Comparison of ENCODE assay signal across 22 mouse cellular contexts in the genomic region with DNA sequence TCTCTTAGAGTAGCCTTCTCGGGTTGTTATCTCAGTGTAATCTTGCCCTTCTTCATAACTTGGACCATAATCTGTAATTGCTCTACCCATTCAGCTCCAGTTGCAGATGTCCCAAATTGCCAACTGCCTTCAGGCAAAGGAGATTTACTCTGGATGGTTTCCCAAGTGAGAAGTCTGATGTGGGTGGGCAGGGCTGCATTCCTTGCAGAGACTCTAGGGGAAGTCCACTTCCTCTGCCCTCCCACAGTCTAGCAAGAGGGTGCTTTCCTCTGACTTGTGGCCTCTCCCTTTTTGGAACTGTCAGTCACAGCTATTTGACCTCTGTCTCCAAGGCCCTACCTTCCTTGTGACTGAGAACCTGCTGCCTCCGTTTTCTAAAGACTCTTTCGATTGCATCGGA. TPM values are rescaled to one million over a fixed set of nuclear protein-coding genes. Genes with fewer than 3 reads are reported as not detected.
DNase-seq lines count a peak whose midpoint lies in the region; ATAC-seq and TF ChIP-seq lines count a peak whose summit lies in the region.
"Had no signal": no experiment of that assay in that cellular context is flagged by ENCODE, and none has a peak within 500 bp of the region (broad histone marks: within the 10 kb centered on the region; RNA-seq: fewer than 3 reads in every experiment).

No protein-coding gene starts in this region.

- no peak overlapping the region for H3K4me3 ChIP-seq in heart, embryonic 15.5 days
- H3K4me3 ChIP-seq in heart, embryonic 10.5 days = no peak overlapping the region
- H3K4me3 ChIP-seq in intestine, embryonic 16.5 days (ENCODE audit: low read length) = no peak overlapping the region
- H3K4me3 ChIP-seq in intestine, postnatal 0 days (ENCODE audit: low read depth, low read length) = no peak overlapping the region
- H3K4me3 ChIP-seq: forebrain, embryonic 10.5 days; gastrocnemius, adult 2 months; hindbrain, embryonic 12.5 days; intestine, embryonic 15.5 days had no signal

- no peak for TF ChIP-seq CTCF in intestine, postnatal 0 days (IDR thresholded peaks at IDR 0.05; ENCODE audit: low read depth)

- H3K4me2 ChIP-seq in heart, embryonic 15.5 days = no peak overlapping the region
- H3K4me2 ChIP-seq in intestine, embryonic 16.5 days (ENCODE audit: low read depth, low read length) = no peak overlapping the region
- H3K4me2 ChIP-seq in intestine, postnatal 0 days (replicated peaks; ENCODE audit: low read depth) = no peak overlapping the region
- H3K4me2 ChIP-seq: hindbrain, embryonic 12.5 days; intestine, embryonic 15.5 days had no signal

- peaks cover 21% of the 10 kb centered on the region for H3K4me1 ChIP-seq in heart, embryonic 15.5 days (replicated peaks)
- peaks cover 3% of the 10 kb centered on the region for H3K4me1 ChIP-seq in heart, embryonic 10.5 days
- H3K4me1 ChIP-seq in intestine, embryonic 16.5 days (ENCODE audit: control insufficient read depth, insufficient read depth, low read length) = no peaks in the 10 kb centered on the region
- no peaks in the 10 kb centered on the region for H3K4me1 ChIP-seq in intestine, postnatal 0 days (replicated peaks; ENCODE audit: control insufficient read depth, insufficient read depth, low read length)
- H3K4me1 ChIP-seq: intestine, embryonic 15.5 days had no signal

- H3K36me3 ChIP-seq in heart, embryonic 15.5 days = no peaks in the 10 kb centered on the region
- no peaks in the 10 kb centered on the region for H3K36me3 ChIP-seq in heart, embryonic 10.5 days
- H3K36me3 ChIP-seq in intestine, embryonic 16.5 days (ENCODE audit: control insufficient read depth, insufficient read depth, low read length) = no peaks in the 10 kb centered on the region
- H3K36me3 ChIP-seq in intestine, postnatal 0 days (ENCODE audit: control insufficient read depth, insufficient read depth) = no peaks in the 10 kb centered on the region
- H3K36me3 ChIP-seq: forebrain, embryonic 10.5 days; G1E; hindbrain, embryonic 12.5 days; intestine, embryonic 15.5 days had no signal

- no peaks in the 10 kb centered on the region for H3K9me3 ChIP-seq in heart, embryonic 15.5 days (replicated peaks)
- H3K9me3 ChIP-seq in heart, embryonic 10.5 days = no peaks in the 10 kb centered on the region
- no peaks in the 10 kb centered on the region for H3K9me3 ChIP-seq in intestine, embryonic 16.5 days (ENCODE audit: control insufficient read depth, low read length)
- H3K9me3 ChIP-seq in intestine, postnatal 0 days (ENCODE audit: control insufficient read depth) = no peaks in the 10 kb centered on the region
- H3K9me3 ChIP-seq: forebrain, embryonic 10.5 days; hindbrain, embryonic 12.5 days; intestine, embryonic 15.5 days had no signal

- no peak for ATAC-seq in heart, embryonic 15.5 days (replicated peaks; ENCODE audit: insufficient number of reproducible peaks, insufficient read depth, low FRiP score, low read depth)
- no peak for ATAC-seq in intestine, embryonic 16.5 days
- no peak for ATAC-seq in intestine, postnatal 0 days
- ATAC-seq: activated CD4-positive, CD25-positive, alpha-beta regulatory T cell, adult 4 months; forebrain, embryonic 14.5 days; forebrain, postnatal 0 days; hindbrain, embryonic 16.5 days; Patski had no signal

- H3K27ac ChIP-seq in heart, embryonic 15.5 days = peak overlapping the region; percentile 84
- H3K27ac ChIP-seq in heart, embryonic 10.5 days = no peak overlapping the region
- H3K27ac ChIP-seq in intestine, embryonic 16.5 days (ENCODE audit: low read length) = peak overlapping the region; percentile 45; the same call in 1 of the 2 replicates
- no peak overlapping the region for H3K27ac ChIP-seq in intestine, postnatal 0 days (ENCODE audit: low read depth, low read length)
- H3K27ac ChIP-seq: forebrain, embryonic 10.5 days; gastrocnemius, adult 2 months; hindbrain, embryonic 12.5 days; intestine, embryonic 15.5 days had no signal

- H3K27me3 ChIP-seq in heart, embryonic 15.5 days = no peaks in the 10 kb centered on the region
- H3K27me3 ChIP-seq in heart, embryonic 10.5 days (ENCODE audit: insufficient read depth, poor library complexity, severe bottlenecking) = peaks cover 4% of the 10 kb centered on the region; the same call in 1 of the 2 replicates
- H3K27me3 ChIP-seq in intestine, embryonic 16.5 days (replicated peaks; ENCODE audit: control insufficient read depth, insufficient read depth, low read length) = no peaks in the 10 kb centered on the region
- H3K27me3 ChIP-seq in intestine, postnatal 0 days (replicated peaks; ENCODE audit: control insufficient read depth, insufficient read depth, low read length) = no peaks in the 10 kb centered on the region
- H3K27me3 ChIP-seq: hindbrain, embryonic 12.5 days; intestine, embryonic 15.5 days; Patski had no signal

- DNase-seq in heart, embryonic 10.5 days (ENCODE audit: low spot score) = no peak
- DNase-seq in ES-CJ7 (ENCODE audit: low read depth, low spot score) (peak; percentile 59), ZHBTc4 (ENCODE audit: low read depth, low spot score) (peak; percentile 73), adipocyte (ENCODE audit: low spot score) (no peak)
- DNase-seq in ovary, postnatal 36 days (ENCODE audit: low spot score) = no peak
- DNase-seq: cerebellum, adult 18-20 months; cerebellum, adult 9-10 months; cerebellum, postnatal 14 days; forebrain, postnatal 0 days; kidney, adult 2 months had no signal

- 77% methylated on average over 4 of the region's 4 CpGs for WGBS in heart, embryonic 15.5 days
- 63% methylated on average over 4 of the region's 4 CpGs for WGBS in heart, embryonic 10.5 days
- WGBS in intestine, embryonic 16.5 days = 79% methylated on average over 4 of the region's 4 CpGs
- 84% methylated on average over 4 of the region's 4 CpGs for WGBS in intestine, postnatal 0 days

- H3K9ac ChIP-seq in heart, embryonic 15.5 days = no peak overlapping the region
- no peak overlapping the region for H3K9ac ChIP-seq in intestine, embryonic 16.5 days (ENCODE audit: low read depth, low read length)
- no peak overlapping the region for H3K9ac ChIP-seq in intestine, postnatal 0 days (ENCODE audit: low read depth, low read length)
- H3K9ac ChIP-seq: forebrain, postnatal 0 days; hindbrain, embryonic 12.5 days; intestine, embryonic 15.5 days had no signal

RNA-seq across cellular contexts. Expression of a gene that starts 22.9 kb away (rescaled TPM):
- 7.9 and 11.1 TPM in 2 replicates for polyA plus RNA-seq in heart, embryonic 15.5 days (2015; fragmentation: Nextera tagmentation; extraction: Ambion mirVana)
- polyA plus RNA-seq in heart, embryonic 10.5 days (2016; fragmentation: Nextera tagmentation; extraction: Ambion mirVana) = 7.6 and 16.8 TPM in 2 replicates
- 13.6 and 14.3 TPM in 2 replicates for polyA plus RNA-seq in intestine, embryonic 16.5 days (2015; fragmentation: Nextera tagmentation; extraction: Ambion mirVana)
- polyA plus RNA-seq in intestine, postnatal 0 days (2015; fragmentation: Nextera tagmentation; extraction: Ambion mirVana) = 4.6 and 4.9 TPM in 2 replicates

Comparison
In these comparisons a context has a peak if more than half of its experiments do, and no peak if none do; other contexts are left out.
1. H3K27ac ChIP-seq: peak in heart, embryonic 15.5 days (single experiment) and intestine, embryonic 16.5 days (single experiment); none in heart, embryonic 10.5 days (single experiment) and intestine, postnatal 0 days (single experiment).
2. DNase-seq: peak in ES-CJ7 (single experiment) and ZHBTc4 (single experiment); none in heart, embryonic 10.5 days (single experiment), ovary, postnatal 36 days (single experiment) and adipocyte (single experiment).